Comparison of ENCODE assay signal across 8 mouse cellular contexts in genomic region chr12:76765354-76765851, GRCm38 (mm10). TPM values are rescaled to one million over a fixed set of nuclear protein-coding genes. Genes with fewer than 3 reads are reported as not detected.
A peak's percentile ranks its signal among the peaks of the same experiment; 100 is the strongest.
DNase-seq lines count a peak whose midpoint lies in the region; ATAC-seq and TF ChIP-seq lines count a peak whose summit lies in the region.

Churc1 (plus strand) TSS chr12:76765538.
Fntb (plus strand) TSS chr12:76765589.

- peak within 1 kb of the TSS; percentile 35 for H3K9ac ChIP-seq in ES-Bruce4 (ENCODE audit: low read depth, poor library complexity, severe bottlenecking)
- peak within 1 kb of the TSS; percentile 75 for H3K9ac ChIP-seq in forebrain, embryonic 14.5 days (ENCODE audit: low read length)
- peak within 1 kb of the TSS; percentile 75 for H3K9ac ChIP-seq in neural tube, embryonic 15.5 days (replicated peaks)

- TF ChIP-seq POLR2A in ES-Bruce4 (IDR thresholded peaks at IDR 0.05; ENCODE audit: insufficient read depth, low read length) = no peak

- H3K9me3 ChIP-seq in ES-Bruce4 (replicated peaks; ENCODE audit: control insufficient read depth, insufficient read depth, low read length, poor library complexity, severe bottlenecking) = no peaks in the 10 kb centered on the region
- no peaks in the 10 kb centered on the region for H3K9me3 ChIP-seq in forebrain, embryonic 14.5 days (replicated peaks; ENCODE audit: control insufficient read depth, low read length)
- H3K9me3 ChIP-seq in neural tube, embryonic 15.5 days (replicated peaks) = no peaks in the 10 kb centered on the region

- intact Hi-C loops in heart, postnatal 14 days (cut with DNase I) = no loop called here

- TF ChIP-seq CTCF in ES-Bruce4 (IDR thresholded peaks at IDR 0.05; ENCODE audit: low read depth, low read length) = no peak

- peak; percentile 98 for DNase-seq in forebrain, embryonic 14.5 days (ENCODE audit: low spot score)
- DNase-seq in heart, postnatal 14 days = peak; percentile 89 to 95
- peak; percentile 91 for DNase-seq in layer of hippocampus, adult 11-12 months (ENCODE audit: low spot score)
- peak; percentile 93 to 96 for DNase-seq in lung, adult 18-20 months
- DNase-seq in testis, postnatal 14 days (ENCODE audit: low spot score) = peak; percentile 89

- under 1% methylated on average over 31 of the region's 31 CpGs for WGBS in forebrain, embryonic 14.5 days
- WGBS in neural tube, embryonic 15.5 days = under 1% methylated on average over 31 of the region's 31 CpGs

- no peak for TF ChIP-seq EP300 in ES-Bruce4 (IDR thresholded peaks at IDR 0.05; ENCODE audit: insufficient read depth, low read depth, low read length)

- H3K4me1 ChIP-seq in ES-Bruce4 (ENCODE audit: control insufficient read depth, insufficient read depth, low read length) = no peaks in the 10 kb centered on the region
- peaks cover 4% of the 10 kb centered on the region; the same call in 1 of the 2 replicates for H3K4me1 ChIP-seq in forebrain, embryonic 14.5 days (ENCODE audit: control insufficient read depth, insufficient read depth, low read length)
- H3K4me1 ChIP-seq in neural tube, embryonic 15.5 days = peaks cover 8% of the 10 kb centered on the region

- no peak within 1 kb of the TSS for H3K27ac ChIP-seq in ES-Bruce4 (ENCODE audit: insufficient read depth, low read length)
- H3K27ac ChIP-seq in forebrain, embryonic 14.5 days (ENCODE audit: low read depth, low read length) = peak within 1 kb of the TSS; percentile 81
- peak within 1 kb of the TSS; percentile 90 for H3K27ac ChIP-seq in neural tube, embryonic 15.5 days (replicated peaks)

- peak; percentile 80 for ATAC-seq in cerebellum, adult (ENCODE audit: insufficient number of reproducible peaks, low FRiP score, low TSS enrichment)
- ATAC-seq in forebrain, embryonic 14.5 days = peak; percentile 98
- ATAC-seq in neural tube, embryonic 15.5 days (ENCODE audit: low FRiP score) = peak; percentile 98

- peak within 1 kb of the TSS; percentile 66 for H3K4me2 ChIP-seq in forebrain, embryonic 14.5 days (ENCODE audit: low read length)
- peak within 1 kb of the TSS; percentile 69 for H3K4me2 ChIP-seq in neural tube, embryonic 15.5 days

- H3K4me3 ChIP-seq in ES-Bruce4 (ENCODE audit: low read depth, low read length) = peak within 1 kb of the TSS; percentile 83
- peak within 1 kb of the TSS; percentile 61 for H3K4me3 ChIP-seq in forebrain, embryonic 14.5 days (ENCODE audit: low read depth, low read length)
- H3K4me3 ChIP-seq in neural tube, embryonic 15.5 days (replicated peaks) = peak within 1 kb of the TSS; percentile 66

- H3K36me3 ChIP-seq in ES-Bruce4 (ENCODE audit: control insufficient read depth, insufficient read depth, low read length, poor library complexity, severe bottlenecking) = no peaks in the 10 kb centered on the region
- no peaks in the 10 kb centered on the region for H3K36me3 ChIP-seq in forebrain, embryonic 14.5 days (ENCODE audit: control insufficient read depth, insufficient read depth, low read length)
- H3K36me3 ChIP-seq in neural tube, embryonic 15.5 days = no peaks in the 10 kb centered on the region

- H3K27me3 ChIP-seq in ES-Bruce4 (ENCODE audit: control insufficient read depth, insufficient read depth, low read length, poor library complexity, severe bottlenecking) = no peaks in the 10 kb centered on the region
- no peaks in the 10 kb centered on the region for H3K27me3 ChIP-seq in forebrain, embryonic 14.5 days (replicated peaks; ENCODE audit: control insufficient read depth, insufficient read depth, low read length)
- H3K27me3 ChIP-seq in neural tube, embryonic 15.5 days (replicated peaks) = no peaks in the 10 kb centered on the region

RNA-seq across cellular contexts. Expression of gene Churc1, which starts in this region (rescaled TPM):
- polyA plus RNA-seq in ES-Bruce4 (2011; ENCODE audit: insufficient read depth, insufficient read length, low read depth, missing spikeins) = 30.4 and 30.7 TPM in 2 replicates
- 96.0 and 114 TPM in 2 replicates for polyA plus RNA-seq in forebrain, embryonic 14.5 days (2014; fragmentation: Nextera tagmentation; extraction: Ambion mirVana)
- total RNA-seq in heart, postnatal 14 days (2021) = 10 to 100 TPM; 81.6 to 88.1 TPM
- polyA plus RNA-seq in neural tube, embryonic 15.5 days (2015; fragmentation: Nextera tagmentation; extraction: Ambion mirVana) = 163 and 173 TPM in 2 replicates

RNA-seq across cellular contexts. Expression of gene Fntb, which starts in this region (rescaled TPM):
- 68.6 and 81.0 TPM in 2 replicates for polyA plus RNA-seq in ES-Bruce4 (2011; ENCODE audit: insufficient read depth, insufficient read length, low read depth, missing spikeins)
- polyA plus RNA-seq in forebrain, embryonic 14.5 days (2014; fragmentation: Nextera tagmentation; extraction: Ambion mirVana) = 38.2 and 39.0 TPM in 2 replicates
- total RNA-seq in heart, postnatal 14 days (2021) = 10 to 100 TPM; 15.2 to 18.9 TPM
- polyA plus RNA-seq in neural tube, embryonic 15.5 days (2015; fragmentation: Nextera tagmentation; extraction: Ambion mirVana) = 41.5 and 43.9 TPM in 2 replicates
